Mouse (Mus musculus): ENCODE data around the gene Akr1c6. TPM values are rescaled to one million over a fixed set of nuclear protein-coding genes. Genes with fewer than 3 reads are reported as not detected.
"Not testable (repeated sequence)": the region's sequence is repeated elsewhere in the genome, so short reads cannot be mapped to it uniquely, and the experiment has no call there.

Akr1c6 gene
- polyA plus RNA-seq (2016; fragmentation: Nextera tagmentation; extraction: Ambion mirVana) = 0.33 TPM in 1 of 2 replicates, not detected in the other

- Histone ChIP-seq H3K9me3 (replicated peaks) (no peaks in the 10 kb centered on the region), H3K9ac (no peak within 1 kb of the TSS), H3K36me3 (no peaks in the 10 kb centered on the region), H3K4me3 (no peak within 1 kb of the TSS), H3K27ac (no peak within 1 kb of the TSS), H3K27me3 (replicated peaks) (no peaks in the 10 kb centered on the region), H3K4me2 (no peak within 1 kb of the TSS), H3K4me1 (no peaks in the 10 kb centered on the region)
- no peak for ATAC-seq
Observed at GRCm38 (mm10) chr13:4434006-4434405, at the start of gene Akr1c6. TSS of gene Akr1c6 (plus strand) at chr13:4434306.

GRCm38 (mm10) chr13:4384918-4385317 is 49.2 kb upstream of the Akr1c6 start:
- WGBS (ENCODE audit: insufficient replicate concordance) = 43% methylated on average over 1 of the region's 1 CpGs
- H3K4me1 ChIP-seq = no peaks in the 10 kb centered on the region
- no peaks in the 10 kb centered on the region for H3K27me3 ChIP-seq (replicated peaks)
- H3K4me3 ChIP-seq = no peak overlapping the region
- H3K9ac ChIP-seq = no peak overlapping the region
- H3K4me2 ChIP-seq = no peak overlapping the region
- H3K27ac ChIP-seq = no peak overlapping the region
- no peaks in the 10 kb centered on the region for H3K9me3 ChIP-seq (replicated peaks)
- no peak for ATAC-seq
- no peaks in the 10 kb centered on the region for H3K36me3 ChIP-seq

GRCm38 (mm10) chr13:4385541-4385940 is 48.6 kb upstream of the Akr1c6 start:
- Histone ChIP-seq H3K4me2 (no peak overlapping the region), H3K36me3 (no peaks in the 10 kb centered on the region), H3K27me3 (replicated peaks) (no peaks in the 10 kb centered on the region), H3K9ac (no peak overlapping the region), H3K4me1 (no peaks in the 10 kb centered on the region), H3K4me3 (no peak overlapping the region), H3K27ac (no peak overlapping the region), H3K9me3 (replicated peaks) (no peaks in the 10 kb centered on the region)
- ATAC-seq = no peak

- no peaks in the 10 kb centered on the region for H3K4me1 ChIP-seq
- WGBS (ENCODE audit: insufficient replicate concordance) = 60% methylated on average over 2 of the region's 2 CpGs
- no peak for ATAC-seq
Observed at GRCm38 (mm10) chr13:4388762-4389446, 45.2 kb upstream of the Akr1c6 start.

GRCm38 (mm10) chr13:4400360-4400759 is 33.7 kb upstream of the Akr1c6 start:
- 34% methylated on average over 1 of the region's 1 CpGs for WGBS (ENCODE audit: insufficient replicate concordance)

More at GRCm38 (mm10) chr13:4388762-4389446, 45.2 kb upstream of the Akr1c6 start:
- Histone ChIP-seq H3K9ac (no peak overlapping the region), H3K4me2 (no peak overlapping the region), H3K9me3 (replicated peaks) (no peaks in the 10 kb centered on the region), H3K36me3 (no peaks in the 10 kb centered on the region), H3K4me3 (no peak overlapping the region), H3K27ac (no peak overlapping the region), H3K27me3 (replicated peaks) (no peaks in the 10 kb centered on the region)

GRCm38 (mm10) chr13:4400831-4401230 is 33.3 kb upstream of the Akr1c6 start:
- Histone ChIP-seq H3K4me1 (no peaks in the 10 kb centered on the region), H3K27ac (no peak overlapping the region), H3K4me2 (no peak overlapping the region), H3K36me3 (no peaks in the 10 kb centered on the region), H3K9ac (no peak overlapping the region), H3K27me3 (replicated peaks) (no peaks in the 10 kb centered on the region), H3K4me3 (no peak overlapping the region), H3K9me3 (replicated peaks) (0 out of 2 replicates have a peak, but pooled peaks cover 7% of the 10 kb centered on the region)
- WGBS (ENCODE audit: insufficient replicate concordance) = 62% methylated on average over 2 of the region's 2 CpGs
- no peak for ATAC-seq

More at GRCm38 (mm10) chr13:4400360-4400759, 33.7 kb upstream of the Akr1c6 start:
- not testable (repeated sequence) for ATAC-seq; H3K9me3 ChIP-seq (replicated peaks); H3K9ac ChIP-seq; H3K4me3 ChIP-seq; H3K4me2 ChIP-seq; H3K36me3 ChIP-seq; H3K4me1 ChIP-seq; H3K27ac ChIP-seq; H3K27me3 ChIP-seq (replicated peaks)

- no peak overlapping the region for H3K4me2 ChIP-seq
- H3K4me1 ChIP-seq = no peaks in the 10 kb centered on the region
- no peaks in the 10 kb centered on the region for H3K36me3 ChIP-seq
- H3K27ac ChIP-seq = no peak overlapping the region
- 0 out of 2 replicates have a peak, but pooled peaks cover 6% of the 10 kb centered on the region for H3K9me3 ChIP-seq (replicated peaks)
- H3K27me3 ChIP-seq (replicated peaks) = no peaks in the 10 kb centered on the region
- no peak for ATAC-seq
- H3K4me3 ChIP-seq = no peak overlapping the region
- H3K9ac ChIP-seq = no peak overlapping the region
Observed at GRCm38 (mm10) chr13:4402221-4402620, 31.9 kb upstream of the Akr1c6 start.

- no peak for ATAC-seq
- Histone ChIP-seq H3K9ac (no peak overlapping the region), H3K9me3 (replicated peaks) (no peaks in the 10 kb centered on the region), H3K4me1 (no peaks in the 10 kb centered on the region), H3K4me2 (no peak overlapping the region), H3K36me3 (no peaks in the 10 kb centered on the region), H3K27me3 (replicated peaks) (no peaks in the 10 kb centered on the region), H3K4me3 (no peak overlapping the region), H3K27ac (no peak overlapping the region)
Observed at GRCm38 (mm10) chr13:4404726-4405125, 29.4 kb upstream of the Akr1c6 start.

GRCm38 (mm10) chr13:4406771-4407170 is 27.3 kb upstream of the Akr1c6 start:
- H3K9me3 ChIP-seq (replicated peaks) = no peaks in the 10 kb centered on the region
- WGBS (ENCODE audit: insufficient replicate concordance) = 58% methylated on average over 1 of the region's 1 CpGs
- no peak overlapping the region for H3K4me3 ChIP-seq
- H3K27ac ChIP-seq = no peak overlapping the region
- no peak overlapping the region for H3K9ac ChIP-seq
- no peak for ATAC-seq
- no peak overlapping the region for H3K4me2 ChIP-seq
- H3K36me3 ChIP-seq = no peaks in the 10 kb centered on the region
- no peaks in the 10 kb centered on the region for H3K27me3 ChIP-seq (replicated peaks)
- H3K4me1 ChIP-seq = no peaks in the 10 kb centered on the region

- Histone ChIP-seq H3K36me3 (no peaks in the 10 kb centered on the region), H3K27me3 (replicated peaks) (no peaks in the 10 kb centered on the region), H3K27ac (no peak overlapping the region), H3K9ac (no peak overlapping the region), H3K4me1 (no peaks in the 10 kb centered on the region), H3K4me3 (no peak overlapping the region), H3K4me2 (no peak overlapping the region), H3K9me3 (replicated peaks) (no peaks in the 10 kb centered on the region)
- WGBS (ENCODE audit: insufficient replicate concordance) = 70% methylated on average over 2 of the region's 2 CpGs
- ATAC-seq = no peak
Observed at GRCm38 (mm10) chr13:4428558-4428957, 5.5 kb upstream of the Akr1c6 start.

GRCm38 (mm10) chr13:4429034-4429433 is 5.1 kb upstream of the Akr1c6 start:
- no peak overlapping the region for H3K4me3 ChIP-seq
- no peaks in the 10 kb centered on the region for H3K9me3 ChIP-seq (replicated peaks)
- no peak overlapping the region for H3K9ac ChIP-seq
- H3K36me3 ChIP-seq = no peaks in the 10 kb centered on the region
- no peak for ATAC-seq
- no peaks in the 10 kb centered on the region for H3K27me3 ChIP-seq (replicated peaks)
- WGBS (ENCODE audit: insufficient replicate concordance) = 40% methylated on average over 2 of the region's 2 CpGs
- no peak overlapping the region for H3K27ac ChIP-seq
- H3K4me2 ChIP-seq = no peak overlapping the region
- H3K4me1 ChIP-seq = no peaks in the 10 kb centered on the region

GRCm38 (mm10) chr13:4431129-4431528 is 3.0 kb upstream of the Akr1c6 start:
- no peaks in the 10 kb centered on the region for H3K36me3 ChIP-seq
- H3K9ac ChIP-seq = no peak overlapping the region
- H3K27ac ChIP-seq = no peak overlapping the region
- no peaks in the 10 kb centered on the region for H3K4me1 ChIP-seq
- no peak overlapping the region for H3K4me3 ChIP-seq
- H3K4me2 ChIP-seq = no peak overlapping the region
- no peaks in the 10 kb centered on the region for H3K27me3 ChIP-seq (replicated peaks)
- H3K9me3 ChIP-seq (replicated peaks) = no peaks in the 10 kb centered on the region
- 53% methylated on average over 1 of the region's 1 CpGs for WGBS (ENCODE audit: insufficient replicate concordance)
- no peak for ATAC-seq

- H3K9ac ChIP-seq = no peak overlapping the region
- ATAC-seq = no peak
- H3K4me1 ChIP-seq = no peaks in the 10 kb centered on the region
- H3K9me3 ChIP-seq (replicated peaks) = no peaks in the 10 kb centered on the region
- H3K27ac ChIP-seq = no peak overlapping the region
- WGBS (ENCODE audit: insufficient replicate concordance) = 61% methylated on average over 2 of the region's 2 CpGs
- H3K4me2 ChIP-seq = no peak overlapping the region
- no peaks in the 10 kb centered on the region for H3K27me3 ChIP-seq (replicated peaks)
- H3K4me3 ChIP-seq = no peak overlapping the region
- H3K36me3 ChIP-seq = no peaks in the 10 kb centered on the region
Observed at GRCm38 (mm10) chr13:4465641-4466040, 31.5 kb downstream of the Akr1c6 start.
